Mouse (Mus musculus) heart, adult 2 months (tissue): ENCODE measurements at regions not wholly inside any gene's neighbourhood (a gene's known extent, or its start where the extent isn't known, plus 50 kb on each side); places are given as distances from the start of the nearest gene placed in this dataset.
A peak's percentile ranks its signal among the peaks of the same experiment; 100 is the strongest.
"Not testable (repeated sequence)": the region's sequence is repeated elsewhere in the genome, so short reads cannot be mapped to it uniquely, and the experiment has no call there.

Experiments
- DNase-seq, 2 experiments: peaks; one replicate each; pipeline ENCODE4 v3.0.0; 2021
- H3K27ac ChIP-seq: fragments of 200-600 bp; 2 replicates; pipeline ENCODE4 v1.8.1; 2022
- H3K27me3 ChIP-seq: fragments of 200-500 bp; 2 replicates; pipeline ENCODE4 v1.6.1; 2012; ENCODE audit warnings: mild to moderate bottlenecking, low read length, inconsistent platforms, mixed read lengths; ENCODE audit not compliant: control insufficient read depth, insufficient read depth
- H3K36me3 ChIP-seq: fragments of 200-500 bp; 2 replicates; pipeline ENCODE4 v1.6.1; 2012; ENCODE audit warnings: low read length, inconsistent platforms; ENCODE audit not compliant: control insufficient read depth, insufficient read depth
- H3K4me1 ChIP-seq: fragments of 200-500 bp; 2 replicates; pipeline ENCODE4 v1.6.1; 2011; ENCODE audit warnings: low read length; ENCODE audit not compliant: control insufficient read depth, insufficient read depth
- H3K4me3 ChIP-seq: fragments of 200-600 bp; 2 replicates; pipeline ENCODE4 v1.8.1; 2022
- H3K79me2 ChIP-seq: fragments of 200-500 bp; replicated peaks from 2 replicates; pipeline ENCODE4 v1.6.1; 2012; ENCODE audit warnings: mild to moderate bottlenecking, inconsistent platforms, low read length, moderate library complexity, mixed read lengths; ENCODE audit not compliant: control insufficient read depth, insufficient read depth
- H3K9ac ChIP-seq: fragments of 200-500 bp; 2 replicates; pipeline ENCODE4 v1.6.1; 2012; ENCODE audit warnings: low read depth, mild to moderate bottlenecking, control low read depth, inconsistent platforms, low read length, mixed read lengths
- CTCF ChIP-seq: fragments of 200-600 bp; IDR thresholded peaks from 2 replicates; pipeline ENCODE4 v1.8.1; 2022; ENCODE audit warnings: antibody characterized with exemption, mild to moderate bottlenecking, moderate library complexity
- EP300 ChIP-seq: fragments of 200-500 bp; IDR thresholded peaks from 2 replicates; pipeline ENCODE4 v1.6.1; 2011; ENCODE audit warnings: low read depth, low read length, control low read depth; ENCODE audit not compliant: insufficient read depth
- POLR2A ChIP-seq: fragments of 200-500 bp; IDR thresholded peaks from 2 replicates; pipeline ENCODE4 v1.6.1; 2011; ENCODE audit warnings: mild to moderate bottlenecking, low read depth, low read length, control low read depth; ENCODE audit not compliant: insufficient read depth
- WGBS: fragments of 180-500 bp; shearing (Covaris S2); methylation state at CpG from one replicate; pipeline ENCODE4 v1.1.7; 2018; 5-methylcytosine and 5-hydroxymethylcytosine counted together
- intact Hi-C: fragments of 180-260 bp; cut with DNase I; formaldehyde crosslinking; loops from one replicate; pipeline ENCODE4 v1.15.1; 2025

DNA sequence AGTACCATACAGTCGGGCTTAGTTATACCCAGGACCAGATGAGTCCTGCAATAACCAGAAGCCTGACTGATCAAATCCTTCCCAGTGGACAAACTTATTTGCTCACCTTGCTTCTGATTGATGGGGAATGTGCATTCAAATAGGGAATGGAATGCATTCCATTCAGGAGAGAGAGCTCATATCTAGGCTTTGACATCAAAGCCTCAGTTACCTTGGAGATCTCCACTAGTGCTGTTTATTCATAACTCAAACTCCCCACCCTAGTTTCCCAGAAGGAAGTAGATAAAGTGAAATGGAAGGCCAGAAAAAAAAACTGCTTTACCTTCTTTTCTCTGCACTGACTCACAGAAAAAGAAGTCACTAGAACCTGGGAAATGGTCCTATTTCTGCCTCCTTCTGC is 608.9 kb upstream of the Ndn start:
- H3K79me2 ChIP-seq: no peaks in the 10 kb centered on the region
- no peak for TF ChIP-seq POLR2A
- no peak for TF ChIP-seq EP300
- no peak for TF ChIP-seq CTCF
- H3K9ac ChIP-seq: no peak overlapping the region
- no peak overlapping the region for H3K4me3 ChIP-seq
- H3K4me1 ChIP-seq: no peaks in the 10 kb centered on the region
- no peaks in the 10 kb centered on the region for H3K27me3 ChIP-seq
- no peak for DNase-seq
- no peaks in the 10 kb centered on the region for H3K36me3 ChIP-seq
- 40% methylated on average over 1 of the region's 1 CpGs for WGBS
- no peak overlapping the region for H3K27ac ChIP-seq
- intact Hi-C loops: no loop called here

DNA sequence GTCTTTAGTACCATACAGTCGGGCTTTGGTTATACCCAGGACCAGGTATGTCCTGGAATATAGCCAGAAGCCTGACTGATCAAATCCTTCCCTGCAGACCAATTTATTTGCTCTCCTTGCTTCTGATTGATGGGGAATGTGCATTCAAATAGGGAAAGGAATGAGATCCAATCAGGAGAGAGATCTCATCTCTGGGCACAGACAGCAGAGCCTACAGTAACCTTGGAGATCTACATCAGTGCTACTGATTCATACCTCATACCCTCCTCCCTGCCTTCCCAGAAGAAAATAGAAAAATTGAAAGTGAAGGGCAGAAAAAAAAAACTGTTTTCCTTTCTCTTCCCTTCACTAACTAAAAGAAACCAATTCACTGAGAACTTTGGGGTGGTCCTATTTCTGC is 607.0 kb upstream of the Ndn start:
- H3K79me2 ChIP-seq, H3K9ac ChIP-seq, H3K36me3 ChIP-seq, intact Hi-C loops, DNase-seq, H3K27me3 ChIP-seq, H3K4me3 ChIP-seq, H3K27ac ChIP-seq, H3K4me1 ChIP-seq: not testable (repeated sequence)
- WGBS: no CpG with 5 or more reads among the region's 1 CpGs

DNA sequence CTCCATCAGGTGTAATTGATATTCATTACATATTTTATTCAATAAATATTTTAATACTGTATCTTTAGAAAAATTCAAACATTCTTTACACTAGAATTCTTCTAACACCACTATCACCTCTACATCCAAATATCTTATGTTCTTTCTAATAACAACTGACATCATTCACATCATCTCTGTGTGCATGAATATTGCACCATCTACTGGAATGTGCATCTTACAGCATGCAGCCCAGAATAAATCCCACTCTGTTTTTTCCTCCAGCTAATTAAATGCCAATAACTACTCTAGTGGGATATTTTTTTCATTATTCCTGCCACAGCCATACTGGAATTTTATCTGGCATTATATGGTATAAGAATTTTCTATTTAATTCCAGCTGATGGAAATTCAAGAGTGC is 576.5 kb upstream of the Ndn start:
- intact Hi-C loops: no loop called here
- Histone ChIP-seq H3K27ac (no peak overlapping the region), H3K9ac (no peak overlapping the region), H3K4me1 (no peaks in the 10 kb centered on the region), H3K36me3 (no peaks in the 10 kb centered on the region), H3K4me3 (no peak overlapping the region), H3K27me3 (no peaks in the 10 kb centered on the region), H3K79me2 (no peaks in the 10 kb centered on the region)
- DNase-seq: no peak
- no peak for TF ChIP-seq EP300
- TF ChIP-seq POLR2A: no peak
- TF ChIP-seq CTCF: peak; percentile 12; the same call in 1 of the 2 replicates

GRCm38 (mm10) chr7:61790113-61790796 is 556.1 kb upstream of the Ndn start:
- Histone ChIP-seq H3K9ac (no peak overlapping the region), H3K79me2 (no peaks in the 10 kb centered on the region), H3K36me3 (no peaks in the 10 kb centered on the region), H3K4me1 (no peaks in the 10 kb centered on the region), H3K27me3 (no peaks in the 10 kb centered on the region), H3K4me3 (no peak overlapping the region), H3K27ac (no peak overlapping the region)
- 70% methylated on average over 5 of the region's 5 CpGs for WGBS
- TF ChIP-seq POLR2A (no peak), CTCF (no peak), EP300 (no peak)
- intact Hi-C loops: no loop called here
- no peak for DNase-seq

DNA sequence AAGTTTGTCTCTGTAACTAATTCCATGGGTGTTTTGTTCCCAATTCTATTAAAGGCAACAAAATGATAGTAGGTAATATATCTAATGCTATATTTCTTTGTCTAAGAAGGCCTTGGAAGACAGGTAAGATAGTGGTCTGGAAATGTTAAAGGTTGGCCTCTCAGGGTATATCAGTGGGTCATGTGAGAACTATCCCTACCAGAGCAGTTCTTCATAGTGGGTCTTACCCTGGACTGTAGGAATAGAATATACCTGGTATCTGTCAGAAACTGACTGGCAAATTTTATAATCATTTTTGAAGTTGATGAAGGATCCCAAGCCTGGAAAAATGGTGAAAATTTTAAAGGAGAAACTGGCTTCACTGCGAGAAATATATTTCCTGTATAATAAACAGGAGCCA is 509.5 kb upstream of the Ndn start:
- Histone ChIP-seq H3K4me3 (no peak overlapping the region), H3K4me1 (no peaks in the 10 kb centered on the region), H3K79me2 (no peaks in the 10 kb centered on the region), H3K36me3 (no peaks in the 10 kb centered on the region), H3K27me3 (no peaks in the 10 kb centered on the region), H3K9ac (no peak overlapping the region), H3K27ac (no peak overlapping the region)
- WGBS: 50% methylated on average over 1 of the region's 1 CpGs
- TF ChIP-seq EP300: no peak
- no peak for TF ChIP-seq CTCF
- no peak for TF ChIP-seq POLR2A
- no peak for DNase-seq
- intact Hi-C loops: no loop called here

DNA sequence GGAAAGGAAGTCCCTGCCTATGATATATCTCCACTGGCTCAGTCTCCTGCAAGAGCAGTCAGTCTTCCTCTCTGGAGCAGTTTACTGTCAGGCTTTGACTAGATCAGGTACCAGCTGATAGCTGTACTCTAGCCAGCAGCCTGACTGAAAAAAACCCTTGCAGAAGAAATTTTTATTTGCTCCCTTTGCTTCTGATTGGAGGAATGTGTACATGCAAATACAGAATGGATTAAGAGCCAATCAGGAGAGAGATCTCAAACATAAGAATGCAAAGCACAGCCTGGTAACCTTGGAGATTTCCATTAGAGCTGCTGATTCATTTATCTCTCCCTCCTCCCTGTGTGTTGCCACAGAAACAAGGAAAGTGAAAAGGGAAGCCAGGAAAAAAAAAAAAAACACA is 509.1 kb upstream of the Ndn start:
- intact Hi-C loops: no loop called here
- TF ChIP-seq POLR2A (no peak), CTCF (no peak), EP300 (no peak)

DNA sequence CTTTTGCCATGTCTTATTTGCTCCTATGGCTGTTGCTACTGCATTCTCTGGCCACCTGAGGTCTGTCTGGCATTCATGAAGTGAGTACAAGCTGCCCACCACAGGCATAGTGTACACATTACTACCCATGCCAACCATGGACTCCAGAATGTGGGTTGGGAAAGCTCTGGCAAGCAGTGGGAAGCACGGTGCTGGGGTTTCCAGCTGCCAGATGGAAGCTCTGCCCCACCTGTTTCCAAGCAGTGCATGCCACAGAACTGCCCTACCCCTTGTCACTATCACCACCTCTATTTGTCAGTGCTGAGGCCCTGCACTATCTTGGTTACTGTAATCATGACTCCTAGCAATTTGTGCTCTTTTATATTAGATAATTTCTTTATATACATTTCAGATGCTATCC is 494.4 kb upstream of the Ndn start:
- H3K27me3 ChIP-seq: no peaks in the 10 kb centered on the region
- no peak for TF ChIP-seq EP300
- no peak for TF ChIP-seq POLR2A
- no peak for TF ChIP-seq CTCF
- H3K27ac ChIP-seq: no peak overlapping the region
- H3K4me3 ChIP-seq: no peak overlapping the region
- H3K9ac ChIP-seq: no peak overlapping the region
- H3K36me3 ChIP-seq: no peaks in the 10 kb centered on the region
- no peaks in the 10 kb centered on the region for H3K4me1 ChIP-seq
- no peak for DNase-seq
- intact Hi-C loops: no loop called here
- 43% methylated on average over 1 of the region's 1 CpGs for WGBS
- no peaks in the 10 kb centered on the region for H3K79me2 ChIP-seq

More for the DNA sequence above, 509.1 kb upstream of the Ndn start:
- Histone ChIP-seq H3K36me3 (no peaks in the 10 kb centered on the region), H3K4me1 (no peaks in the 10 kb centered on the region), H3K27me3 (no peaks in the 10 kb centered on the region), H3K79me2 (no peaks in the 10 kb centered on the region), H3K9ac (no peak overlapping the region), H3K4me3 (no peak overlapping the region), H3K27ac (no peak overlapping the region)
- DNase-seq: no peak
